Mouse (Mus musculus) hindbrain, embryonic 15.5 days (tissue): Measurements from ENCODE around the gene Efcc1. TPM values are rescaled to one million over a fixed set of nuclear protein-coding genes. Genes with fewer than 3 reads are reported as not detected.
"Not testable (repeated sequence)": the region's sequence is repeated elsewhere in the genome, so short reads cannot be mapped to it uniquely, and the experiment has no call there.

Source experiments
- ATAC-seq: fragments of 200-750 bp; cut with Nextera tagmentation; 2 replicates; pipeline ENCODE4 v1.8.0; 2017; ENCODE audit warnings: low read depth, moderate number of reproducible peaks, moderate TSS enrichment; ENCODE audit not compliant: low FRiP score
- H3K27ac ChIP-seq: fragments of 300-500 bp; sonication (generic); replicated peaks from 2 replicates; pipeline ENCODE4 v1.5.1; 2015; ENCODE audit warnings: mild to moderate bottlenecking, inconsistent platforms
- H3K27me3 ChIP-seq: fragments of 300-500 bp; sonication (generic); 2 replicates; pipeline ENCODE4 v1.6.1; 2015; ENCODE audit warnings: control low read depth, inconsistent platforms
- H3K36me3 ChIP-seq: fragments of 300-500 bp; sonication (generic); 2 replicates; pipeline ENCODE4 v1.6.1; 2015; ENCODE audit warnings: control low read depth, inconsistent platforms
- H3K4me1 ChIP-seq: fragments of 300-500 bp; sonication (generic); replicated peaks from 2 replicates; pipeline ENCODE4 v1.6.1; 2015; ENCODE audit warnings: control low read depth, inconsistent platforms
- H3K4me2 ChIP-seq: fragments of 300-500 bp; sonication (generic); 2 replicates; pipeline ENCODE4 v1.6.1; 2015; ENCODE audit warnings: moderate library complexity, mild to moderate bottlenecking, inconsistent platforms
- H3K4me3 ChIP-seq: fragments of 300-500 bp; sonication (generic); 2 replicates; pipeline ENCODE4 v1.5.1; 2015; ENCODE audit warnings: mild to moderate bottlenecking, inconsistent platforms
- H3K9ac ChIP-seq: fragments of 300-500 bp; sonication (generic); 2 replicates; pipeline ENCODE4 v1.6.1; 2015; ENCODE audit warnings: inconsistent platforms
- H3K9me3 ChIP-seq: fragments of 300-500 bp; sonication (generic); 2 replicates; pipeline ENCODE4 v1.6.1; 2016; ENCODE audit warnings: control low read depth, inconsistent platforms
- whole genome bisulfite sequencing: fragments of 180-500 bp; shearing (Covaris S2); methylation state at CpG from one replicate; pipeline ENCODE4 v1.1.7; 2015; 5-methylcytosine and 5-hydroxymethylcytosine counted together
- polyA plus RNA-seq: library from polyadenylated mRNA; unstranded; fragments of >200 nt; fragmentation: Nextera tagmentation; extraction: Ambion mirVana; gene quantifications from 2 replicates; pipeline ENCODE4 v1.2.1, GENCODE M21; 2015

The Efcc1 gene
- polyA plus RNA-seq, 1 experiment from 2014 or later, result 7.0 TPM

DNA sequence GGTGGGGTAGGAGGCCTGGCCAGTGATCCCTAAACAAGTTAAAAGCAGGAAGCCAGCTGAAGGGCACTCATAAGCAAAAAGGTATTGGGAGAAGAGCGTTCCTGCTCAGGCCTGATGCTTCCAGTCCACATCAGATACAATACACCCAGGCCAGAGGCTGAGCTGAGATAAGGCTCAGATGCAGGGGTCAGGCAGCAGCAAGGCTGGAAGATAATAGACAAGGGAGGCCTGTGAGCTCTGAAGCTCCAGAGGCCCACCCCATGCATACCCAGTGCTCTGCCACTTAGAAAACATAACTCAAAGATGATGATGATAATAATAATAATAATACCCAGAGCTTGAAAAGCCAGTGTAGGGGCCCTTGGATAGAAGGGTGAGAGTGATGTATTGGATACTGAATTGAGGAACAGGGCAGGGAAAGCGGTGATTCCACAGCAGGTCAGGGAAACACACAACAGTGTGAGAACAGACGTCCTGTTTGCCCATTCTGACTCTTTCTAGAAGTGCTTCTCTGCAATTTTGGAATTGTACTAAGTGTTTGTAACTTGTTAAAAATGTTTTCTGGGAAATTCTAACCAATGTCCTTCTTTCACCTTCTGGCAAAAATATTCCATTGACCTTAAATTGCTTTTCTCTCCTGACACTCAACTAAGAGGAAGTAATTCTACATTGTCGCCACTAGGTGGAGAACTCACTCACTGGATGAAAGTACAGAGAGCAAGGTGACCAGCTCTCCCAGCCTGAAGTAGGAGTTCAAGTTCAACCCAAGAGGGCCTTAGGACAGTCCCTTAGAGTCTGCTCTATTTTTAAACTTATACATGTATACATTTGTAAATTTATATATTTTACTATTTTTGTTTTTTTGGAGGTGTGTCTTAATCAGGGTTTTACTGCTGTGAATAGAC is 33.0 kb downstream of the Efcc1 start:
- Histone ChIP-seq H3K9ac (no peak overlapping the region), H3K9me3 (no peaks in the 10 kb centered on the region), H3K4me2 (no peak overlapping the region), H3K27me3 (no peaks in the 10 kb centered on the region), H3K4me3 (no peak overlapping the region), H3K4me1 (no peaks in the 10 kb centered on the region), H3K36me3 (no peaks in the 10 kb centered on the region), H3K27ac (no peak overlapping the region)
- ATAC-seq, result no peak
- 69% methylated on average over 4 of the region's 4 CpGs for WGBS

GRCm38 (mm10) chr6:87764296-87764695 is 33.6 kb downstream of the Efcc1 start:
- H3K4me3 ChIP-seq, H3K4me2 ChIP-seq, H3K36me3 ChIP-seq, H3K27ac ChIP-seq, H3K27me3 ChIP-seq, H3K9ac ChIP-seq, H3K9me3 ChIP-seq, ATAC-seq, H3K4me1 ChIP-seq: not testable (repeated sequence)
- WGBS, result 85% methylated on average over 2 of the region's 2 CpGs

GRCm38 (mm10) chr6:87770626-87771025 is 40.0 kb downstream of the Efcc1 start:
- no peaks in the 10 kb centered on the region for H3K9me3 ChIP-seq
- no peak overlapping the region for H3K9ac ChIP-seq
- no peaks in the 10 kb centered on the region for H3K4me1 ChIP-seq
- no peak overlapping the region for H3K27ac ChIP-seq
- ATAC-seq, result no peak
- no peaks in the 10 kb centered on the region for H3K27me3 ChIP-seq
- no peaks in the 10 kb centered on the region for H3K36me3 ChIP-seq
- H3K4me2 ChIP-seq, result no peak overlapping the region
- WGBS, result 54% methylated on average over 8 of the region's 8 CpGs
- H3K4me3 ChIP-seq, result no peak overlapping the region

GRCm38 (mm10) chr6:87774466-87774865 is 43.8 kb downstream of the Efcc1 start:
- Histone ChIP-seq H3K27me3 (no peaks in the 10 kb centered on the region), H3K4me2 (no peak overlapping the region), H3K4me1 (no peaks in the 10 kb centered on the region), H3K27ac (no peak overlapping the region), H3K9ac (no peak overlapping the region), H3K36me3 (no peaks in the 10 kb centered on the region), H3K9me3 (no peaks in the 10 kb centered on the region), H3K4me3 (no peak overlapping the region)
- no peak for ATAC-seq
- WGBS, result 40% methylated on average over 1 of the region's 1 CpGs

GRCm38 (mm10) chr6:87774909-87775308 is 44.2 kb downstream of the Efcc1 start:
- no peak overlapping the region for H3K4me2 ChIP-seq
- no peak for ATAC-seq
- no peak overlapping the region for H3K27ac ChIP-seq
- H3K4me1 ChIP-seq, result no peaks in the 10 kb centered on the region
- 88% methylated on average over 9 of the region's 9 CpGs for WGBS
- no peak overlapping the region for H3K9ac ChIP-seq
- no peaks in the 10 kb centered on the region for H3K9me3 ChIP-seq
- no peaks in the 10 kb centered on the region for H3K27me3 ChIP-seq
- H3K36me3 ChIP-seq, result no peaks in the 10 kb centered on the region
- H3K4me3 ChIP-seq, result no peak overlapping the region

GRCm38 (mm10) chr6:87775588-87776245 is 45.0 kb downstream of the Efcc1 start:
- H3K9ac ChIP-seq, result no peak overlapping the region
- no peak overlapping the region for H3K4me2 ChIP-seq
- H3K27ac ChIP-seq, result no peak overlapping the region
- H3K9me3 ChIP-seq, result no peaks in the 10 kb centered on the region
- 78% methylated on average over 3 of the region's 3 CpGs for WGBS
- no peak overlapping the region for H3K4me3 ChIP-seq
- no peak for ATAC-seq
- H3K36me3 ChIP-seq, result no peaks in the 10 kb centered on the region
- no peaks in the 10 kb centered on the region for H3K27me3 ChIP-seq
- no peaks in the 10 kb centered on the region for H3K4me1 ChIP-seq

- H3K4me2 ChIP-seq, result no peak overlapping the region
- H3K4me3 ChIP-seq, result no peak overlapping the region
- H3K4me1 ChIP-seq, result no peaks in the 10 kb centered on the region
- no peak overlapping the region for H3K27ac ChIP-seq
- no peaks in the 10 kb centered on the region for H3K36me3 ChIP-seq
- no peak overlapping the region for H3K9ac ChIP-seq
- no peaks in the 10 kb centered on the region for H3K27me3 ChIP-seq
- H3K9me3 ChIP-seq, result no peaks in the 10 kb centered on the region
- WGBS, result 77% methylated on average over 1 of the region's 1 CpGs
- no peak for ATAC-seq
Measured at GRCm38 (mm10) chr6:87776663-87777062, 46.0 kb downstream of the Efcc1 start.

DNA sequence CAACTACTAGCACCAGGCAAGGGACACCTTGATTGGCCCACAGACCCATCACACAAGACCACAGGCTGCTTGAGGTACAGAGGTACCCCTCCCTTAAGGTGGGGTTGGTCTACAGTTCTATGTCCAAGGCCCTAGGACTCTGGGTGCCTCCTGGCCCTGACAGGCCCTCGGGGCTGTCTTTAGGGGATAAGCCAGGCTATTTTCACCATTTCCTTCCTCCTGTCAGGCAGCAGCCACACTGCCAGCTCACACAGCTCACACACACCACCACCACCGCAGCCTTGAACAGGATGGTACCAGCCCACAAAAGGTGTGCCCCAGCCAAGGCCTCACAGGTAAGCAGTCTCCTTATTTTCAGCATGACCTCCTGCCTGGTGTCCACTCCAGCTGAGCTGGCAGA is 47.2 kb downstream of the Efcc1 start, which contains the start of gene Gp9:
TSS of gene Gp9 (plus strand) at position 231 of the 400 bp plus-strand sequence.
- no peaks in the 10 kb centered on the region for H3K4me1 ChIP-seq
- no peak for ATAC-seq
- WGBS, result 88% methylated on average over 2 of the region's 2 CpGs
- no peak within 1 kb of the TSS for H3K27ac ChIP-seq
- no peaks in the 10 kb centered on the region for H3K27me3 ChIP-seq
- no peaks in the 10 kb centered on the region for H3K9me3 ChIP-seq
- no peak within 1 kb of the TSS for H3K9ac ChIP-seq
- no peaks in the 10 kb centered on the region for H3K36me3 ChIP-seq
- no peak within 1 kb of the TSS for H3K4me2 ChIP-seq
- no peak within 1 kb of the TSS for H3K4me3 ChIP-seq

DNA sequence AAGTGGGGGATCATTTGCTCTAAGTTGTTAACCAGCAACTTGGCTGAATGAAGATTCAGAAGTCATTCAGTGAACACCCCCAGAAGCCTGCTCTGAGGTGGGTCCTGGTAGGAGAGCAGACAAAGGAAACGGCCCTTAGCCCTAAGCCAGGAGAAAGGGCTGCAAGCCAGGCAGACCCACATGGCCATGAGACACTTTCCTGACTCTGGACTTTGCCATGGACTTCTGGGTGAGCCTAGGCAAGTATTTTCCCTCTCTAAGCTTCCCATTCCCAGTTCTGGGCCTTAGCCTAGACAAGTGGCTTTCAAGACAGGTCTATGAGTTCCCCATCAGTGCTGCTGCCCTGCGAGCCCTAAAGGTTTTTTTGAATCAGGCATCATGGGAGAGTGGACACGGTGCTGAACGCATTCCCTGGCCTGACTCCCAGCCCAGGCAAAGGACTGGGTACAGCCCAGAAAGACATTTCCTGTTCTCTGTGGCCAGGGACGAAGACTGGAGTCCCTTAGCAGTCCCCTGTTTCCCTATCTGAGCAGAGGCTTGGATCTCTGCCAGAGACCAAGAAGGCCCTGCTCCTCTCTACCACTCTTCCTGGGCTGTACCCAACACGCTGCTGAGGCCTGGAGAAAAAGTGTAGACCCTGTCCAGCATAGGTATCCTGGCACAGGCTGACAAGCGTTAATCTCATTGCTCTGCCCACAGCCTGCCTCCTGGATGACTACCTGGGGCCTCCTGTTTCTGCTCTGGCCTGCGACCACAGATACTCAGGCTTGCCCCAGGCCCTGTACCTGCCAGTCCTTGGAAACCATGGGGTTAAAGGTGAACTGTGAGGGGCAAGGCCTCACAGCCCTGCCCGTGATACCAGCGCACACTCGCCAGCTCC is 47.9 kb downstream of the Efcc1 start:
- Histone ChIP-seq H3K9me3 (no peaks in the 10 kb centered on the region), H3K9ac (no peak overlapping the region), H3K27ac (no peak overlapping the region), H3K4me1 (no peaks in the 10 kb centered on the region), H3K4me3 (no peak overlapping the region), H3K4me2 (no peak overlapping the region), H3K36me3 (no peaks in the 10 kb centered on the region), H3K27me3 (no peaks in the 10 kb centered on the region)
- 73% methylated on average over 11 of the region's 11 CpGs for WGBS
- no peak for ATAC-seq

DNA sequence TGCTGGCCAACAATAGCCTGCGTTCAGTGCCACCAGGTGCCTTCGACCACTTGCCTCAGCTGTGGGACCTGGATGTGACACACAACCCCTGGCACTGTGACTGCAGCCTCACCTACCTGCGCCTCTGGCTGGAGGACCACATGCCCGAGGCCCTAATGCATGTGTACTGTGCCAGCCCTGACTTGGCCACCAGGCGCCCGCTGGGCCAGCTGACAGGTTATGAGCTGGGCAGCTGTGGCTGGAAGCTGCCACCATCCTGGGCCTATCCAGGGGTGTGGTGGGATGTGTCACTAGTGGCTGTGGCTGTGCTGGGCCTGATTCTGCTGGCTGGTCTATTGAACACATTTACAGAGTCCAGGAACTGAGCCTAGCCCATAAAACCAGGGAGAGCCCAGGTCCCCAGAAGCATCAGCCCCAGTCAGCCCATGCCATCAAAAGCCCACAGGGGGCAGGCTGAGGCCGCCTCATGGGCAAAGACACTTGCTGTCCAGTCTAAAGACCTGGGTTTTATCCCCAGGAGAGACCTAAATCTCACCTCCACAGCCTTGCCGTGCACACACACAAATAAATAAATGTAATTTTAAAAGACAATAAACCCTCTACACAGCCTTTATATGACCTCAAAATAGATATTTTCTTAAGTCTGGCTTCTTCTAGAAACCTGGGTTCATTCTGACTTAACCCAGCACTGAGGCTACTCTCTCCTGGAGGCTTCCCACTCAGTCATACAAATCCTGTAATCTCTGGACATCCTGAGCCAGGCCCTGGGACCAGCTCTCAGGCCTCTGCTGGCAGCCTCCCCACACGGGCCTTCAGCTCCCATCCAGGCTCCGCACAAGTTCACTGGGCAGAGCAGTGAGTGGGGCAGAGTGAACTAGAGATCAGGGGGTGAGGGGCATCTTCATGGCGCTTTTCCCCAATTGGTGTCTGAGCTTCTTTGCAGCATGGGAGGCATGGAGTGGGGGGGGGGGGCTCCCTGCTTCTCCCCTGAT is 48.8 kb downstream of the Efcc1 start:
- Histone ChIP-seq H3K27me3 (no peaks in the 10 kb centered on the region), H3K36me3 (no peaks in the 10 kb centered on the region), H3K4me3 (no peak overlapping the region), H3K9me3 (no peaks in the 10 kb centered on the region), H3K27ac (no peak overlapping the region), H3K4me2 (no peak overlapping the region), H3K4me1 (no peaks in the 10 kb centered on the region), H3K9ac (no peak overlapping the region)
- ATAC-seq, result no peak
- 89% methylated on average over 11 of the region's 11 CpGs for WGBS
